Mouse (Mus musculus) liver, adult 2 months (tissue): ENCODE results near the gene Cutal.

Experiments used
- CTCF ChIP-seq: fragments of 200-500 bp; IDR thresholded peaks from 2 replicates; pipeline ENCODE4 v1.5.1; 2011; ENCODE audit warnings: low read depth, low read length, control low read depth
- POLR2A ChIP-seq: fragments of 200-500 bp; IDR thresholded peaks from 2 replicates; pipeline ENCODE4 v1.6.1; 2011; ENCODE audit warnings: low read length, control low read depth; ENCODE audit not compliant: insufficient read depth; ENCODE audit errors: extremely low read depth

DNA sequence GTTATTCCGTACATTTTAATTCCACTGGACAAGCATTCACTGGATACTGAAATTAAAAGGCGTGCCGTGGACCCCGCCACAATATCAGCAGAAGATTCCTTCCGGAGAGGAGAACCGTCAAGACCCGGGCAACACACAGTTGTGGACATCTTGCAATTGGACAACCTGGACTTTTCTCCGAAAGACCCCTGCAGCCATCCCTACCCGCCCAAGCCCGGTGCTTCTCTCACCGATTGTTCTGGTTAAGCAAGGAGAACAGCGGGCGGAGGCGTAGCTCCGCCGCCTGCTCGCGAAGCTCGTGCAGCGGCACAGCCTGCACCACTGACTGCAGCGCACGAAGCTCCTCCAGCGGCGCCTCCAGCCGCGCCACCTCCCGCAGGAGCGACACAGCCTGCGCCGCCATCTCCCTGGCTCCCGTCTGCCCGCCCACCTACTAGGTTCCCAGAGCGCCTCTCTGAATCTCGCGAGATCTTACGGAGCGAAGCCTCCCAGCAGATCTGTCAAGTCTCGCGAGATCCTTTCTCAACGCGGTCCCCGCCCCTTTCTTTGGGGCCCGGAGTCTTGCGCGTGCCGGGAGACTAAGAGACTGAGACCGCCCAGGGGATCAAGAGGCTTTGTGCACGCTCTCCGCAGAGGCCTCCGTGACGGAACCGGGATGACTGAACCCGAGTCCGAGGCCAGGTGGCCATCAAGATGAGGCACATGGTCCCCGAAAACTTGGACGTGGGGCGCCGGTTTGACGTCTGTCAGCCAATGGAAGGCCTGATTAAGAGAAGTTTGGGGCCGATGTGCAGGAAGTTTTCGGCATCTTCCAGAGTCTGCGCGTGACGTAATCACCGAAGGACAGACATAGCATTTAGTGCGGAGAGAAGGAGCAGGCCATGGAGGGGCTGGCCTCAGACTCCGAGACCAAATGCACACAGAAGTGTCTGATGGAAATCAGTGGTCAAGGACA, 3.4 kb upstream of the Cutal start:
- TF ChIP-seq CTCF (no peak), POLR2A (peak; percentile 66)
